Mouse (Mus musculus) thymus, adult 2 months (tissue): ENCODE measurements around the gene Olfr812.

Source experiments
- CTCF ChIP-seq: fragments of 200-500 bp; IDR thresholded peaks from 2 replicates; pipeline ENCODE4 v1.5.1; 2012; ENCODE audit warnings: mild to moderate bottlenecking, control low read depth, low read length, moderate library complexity, borderline replicate concordance; ENCODE audit not compliant: control insufficient read depth, poor library complexity, insufficient read depth; ENCODE audit errors: extremely low read depth
- POLR2A ChIP-seq: fragments of 200-500 bp; IDR thresholded peaks from 2 replicates; pipeline ENCODE4 v1.6.1; 2012; ENCODE audit warnings: mild to moderate bottlenecking, low read length, control low read depth, moderate library complexity; ENCODE audit not compliant: control insufficient read depth, poor library complexity, insufficient read depth; ENCODE audit errors: extremely low read depth

GRCm38 (mm10) chr10:129794817-129795216 lies 51.1 kb downstream of the Olfr812 start, which contains the start of gene Olfr810:
- TF ChIP-seq CTCF (no peak), POLR2A (no peak)
